Mouse (Mus musculus) liver, embryonic 12.5 days (tissue): ENCODE data around the gene Oprm1. TPM values are rescaled to one million over a fixed set of nuclear protein-coding genes. Genes with fewer than 3 reads are reported as not detected.

Experiments used
- ATAC-seq: fragments of 200-750 bp; cut with Nextera tagmentation; 2 replicates; pipeline ENCODE4 v1.8.0; 2017; ENCODE audit warnings: moderate number of reproducible peaks, mild to moderate bottlenecking, moderate library complexity
- H3K27ac ChIP-seq: fragments of 300-500 bp; sonication (generic); 2 replicates; pipeline ENCODE4 v1.5.1; 2016; ENCODE audit warnings: mild to moderate bottlenecking
- H3K27me3 ChIP-seq: fragments of 300-500 bp; sonication (generic); replicated peaks from 2 replicates; pipeline ENCODE4 v1.6.1; 2016; ENCODE audit warnings: mild to moderate bottlenecking, moderate library complexity
- H3K36me3 ChIP-seq: fragments of 300-500 bp; sonication (generic); 2 replicates; pipeline ENCODE4 v1.6.1; 2016; ENCODE audit warnings: mild to moderate bottlenecking, moderate library complexity
- H3K4me1 ChIP-seq: fragments of 300-500 bp; sonication (generic); 2 replicates; pipeline ENCODE4 v1.6.1; 2016
- H3K4me2 ChIP-seq: fragments of 300-500 bp; sonication (generic); 2 replicates; pipeline ENCODE4 v1.6.1; 2016; ENCODE audit warnings: mild to moderate bottlenecking, moderate library complexity
- H3K4me3 ChIP-seq: fragments of 300-500 bp; sonication (generic); 2 replicates; pipeline ENCODE4 v1.5.1; 2016; ENCODE audit warnings: mild to moderate bottlenecking, moderate library complexity
- H3K9ac ChIP-seq: fragments of 300-500 bp; sonication (generic); 2 replicates; pipeline ENCODE4 v1.6.1; 2016; ENCODE audit warnings: mild to moderate bottlenecking, moderate library complexity
- H3K9me3 ChIP-seq: fragments of 300-500 bp; sonication (generic); replicated peaks from 2 replicates; pipeline ENCODE4 v1.6.1; 2016; ENCODE audit warnings: mild to moderate bottlenecking, moderate library complexity
- WGBS: fragments of 180-500 bp; shearing (Covaris S2); methylation state at CpG from one replicate; pipeline ENCODE4 v1.1.7; 2016; ENCODE audit not compliant: insufficient replicate concordance; 5-methylcytosine and 5-hydroxymethylcytosine counted together
- polyA plus RNA-seq: library from polyadenylated mRNA; unstranded; fragments of >200 nt; fragmentation: Nextera tagmentation; extraction: Ambion mirVana; gene quantifications from 2 replicates; pipeline ENCODE4 v1.2.1, GENCODE M21; 2016

Oprm1 gene
- not detected in 2 replicates for polyA plus RNA-seq

DNA sequence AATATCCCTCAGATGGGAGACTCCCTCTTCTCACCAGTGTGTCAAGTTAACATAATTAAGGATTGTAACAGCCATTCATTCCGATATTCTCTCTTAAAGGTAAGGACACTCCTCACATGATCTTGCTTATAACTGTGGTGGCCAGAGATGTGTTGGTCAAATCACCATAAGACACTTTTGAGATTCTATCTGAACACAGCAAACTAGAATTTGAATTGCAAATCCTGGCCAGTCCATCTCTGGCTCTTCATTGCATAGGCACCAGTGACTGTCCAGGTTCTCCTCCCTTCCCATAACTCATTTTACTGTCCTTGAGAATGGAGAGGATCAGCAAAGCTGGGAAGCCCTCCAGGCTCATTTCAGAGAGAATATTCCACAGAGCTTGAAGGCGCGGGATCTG lies at the start of gene Oprm1:
Gene Oprm1 (plus strand): TSS at position 301 of the 400 bp plus-strand sequence.
- no peak within 1 kb of the TSS for H3K9ac ChIP-seq
- no peaks in the 10 kb centered on the region for H3K36me3 ChIP-seq
- H3K4me1 ChIP-seq: no peaks in the 10 kb centered on the region
- ATAC-seq: no peak
- no peaks in the 10 kb centered on the region for H3K9me3 ChIP-seq
- 68% methylated on average over 3 of the region's 3 CpGs for WGBS
- no peak within 1 kb of the TSS for H3K4me3 ChIP-seq
- no peak within 1 kb of the TSS for H3K27ac ChIP-seq
- no peak within 1 kb of the TSS for H3K4me2 ChIP-seq
- no peaks in the 10 kb centered on the region for H3K27me3 ChIP-seq

- no peak for ATAC-seq
Observed at GRCm38 (mm10) chr10:6717181-6717948, 40.9 kb upstream of the Oprm1 start.

DNA sequence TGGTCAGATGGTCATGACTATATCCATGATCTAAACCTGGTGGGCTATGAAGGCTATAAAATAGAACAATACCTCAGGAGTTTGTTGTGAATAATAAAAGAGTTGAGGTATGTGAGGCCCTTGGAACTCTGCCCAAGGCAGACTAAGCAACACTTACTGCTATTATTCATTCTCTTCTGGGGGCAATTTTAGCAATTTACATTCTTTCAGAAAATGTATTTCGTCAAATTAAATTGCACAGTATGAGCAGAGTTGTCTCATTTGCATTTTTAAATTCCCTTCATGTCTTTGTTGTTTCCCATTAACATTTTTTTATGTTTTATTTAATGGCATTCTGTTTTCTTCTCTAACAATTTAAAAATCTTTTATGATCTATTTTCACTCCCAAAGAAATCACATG lies 34.5 kb upstream of the Oprm1 start:
- 50% methylated on average over 1 of the region's 1 CpGs for WGBS
- Histone ChIP-seq H3K27ac (no peak overlapping the region), H3K4me2 (no peak overlapping the region), H3K9me3 (0 out of 2 replicates have a peak, but pooled peaks cover 7% of the 10 kb centered on the region), H3K36me3 (no peaks in the 10 kb centered on the region), H3K9ac (no peak overlapping the region), H3K4me3 (no peak overlapping the region), H3K4me1 (no peaks in the 10 kb centered on the region), H3K27me3 (no peaks in the 10 kb centered on the region)
- ATAC-seq: no peak

More at GRCm38 (mm10) chr10:6717181-6717948, 40.9 kb upstream of the Oprm1 start:
- Histone ChIP-seq H3K9ac (no peak overlapping the region), H3K4me3 (no peak overlapping the region), H3K9me3 (no peaks in the 10 kb centered on the region), H3K4me2 (no peak overlapping the region), H3K36me3 (no peaks in the 10 kb centered on the region), H3K27ac (no peak overlapping the region), H3K27me3 (no peaks in the 10 kb centered on the region), H3K4me1 (no peaks in the 10 kb centered on the region)
- WGBS: 17% methylated on average over 4 of the region's 4 CpGs

- Histone ChIP-seq H3K9ac (no peak overlapping the region), H3K27ac (no peak overlapping the region), H3K4me1 (no peaks in the 10 kb centered on the region), H3K36me3 (no peaks in the 10 kb centered on the region), H3K9me3 (0 out of 2 replicates have a peak, but pooled peaks cover 7% of the 10 kb centered on the region), H3K4me2 (no peak overlapping the region), H3K27me3 (no peaks in the 10 kb centered on the region), H3K4me3 (no peak overlapping the region)
- 70% methylated on average over 3 of the region's 3 CpGs for WGBS
- ATAC-seq: no peak
Observed at GRCm38 (mm10) chr10:6728469-6728868, 29.8 kb upstream of the Oprm1 start.

- Histone ChIP-seq H3K4me3 (no peak overlapping the region), H3K9ac (no peak overlapping the region), H3K27me3 (no peaks in the 10 kb centered on the region), H3K4me2 (no peak overlapping the region), H3K4me1 (no peaks in the 10 kb centered on the region), H3K9me3 (no peaks in the 10 kb centered on the region), H3K27ac (no peak overlapping the region), H3K36me3 (no peaks in the 10 kb centered on the region)
- no peak for ATAC-seq
- 65% methylated on average over 5 of the region's 5 CpGs for WGBS
Observed at GRCm38 (mm10) chr10:6753375-6753774, 4.9 kb upstream of the Oprm1 start.

DNA sequence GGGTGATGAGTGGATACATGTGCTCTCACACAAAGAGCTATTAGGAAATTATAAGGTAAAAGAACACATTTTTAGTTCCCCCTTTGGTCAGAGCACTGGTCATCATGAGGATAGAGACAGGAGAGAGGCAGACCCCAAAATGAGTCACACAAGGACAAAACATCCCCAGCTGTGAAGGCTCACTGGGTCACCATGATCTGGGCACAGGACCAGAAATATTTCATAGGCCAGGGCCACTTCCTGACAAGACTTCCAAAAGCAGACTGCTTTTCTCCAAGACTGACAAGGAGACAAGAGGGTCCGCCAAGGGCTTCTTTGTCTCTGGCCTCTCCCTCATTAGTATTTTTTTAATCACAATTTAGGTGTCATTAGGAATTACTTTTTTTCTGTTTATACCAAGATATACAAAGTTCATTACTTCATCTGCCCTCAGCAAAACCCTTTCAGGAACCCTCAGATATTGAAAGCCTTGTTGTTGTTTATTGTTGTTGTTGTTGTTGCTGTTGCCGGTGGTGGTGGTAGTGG lies 3.0 kb downstream of the Oprm1 start, which contains the start of gene Gm10945:
Gene Gm10945 (minus strand): TSS at position 475 of the 525 bp plus-strand sequence.
- no peak within 1 kb of the TSS for H3K4me2 ChIP-seq
- H3K4me1 ChIP-seq: no peaks in the 10 kb centered on the region
- 80% methylated on average over 2 of the region's 2 CpGs for WGBS
- no peaks in the 10 kb centered on the region for H3K36me3 ChIP-seq
- no peak for ATAC-seq
- H3K4me3 ChIP-seq: no peak within 1 kb of the TSS
- no peak within 1 kb of the TSS for H3K9ac ChIP-seq
- H3K9me3 ChIP-seq: no peaks in the 10 kb centered on the region
- no peak within 1 kb of the TSS for H3K27ac ChIP-seq
- no peaks in the 10 kb centered on the region for H3K27me3 ChIP-seq

DNA sequence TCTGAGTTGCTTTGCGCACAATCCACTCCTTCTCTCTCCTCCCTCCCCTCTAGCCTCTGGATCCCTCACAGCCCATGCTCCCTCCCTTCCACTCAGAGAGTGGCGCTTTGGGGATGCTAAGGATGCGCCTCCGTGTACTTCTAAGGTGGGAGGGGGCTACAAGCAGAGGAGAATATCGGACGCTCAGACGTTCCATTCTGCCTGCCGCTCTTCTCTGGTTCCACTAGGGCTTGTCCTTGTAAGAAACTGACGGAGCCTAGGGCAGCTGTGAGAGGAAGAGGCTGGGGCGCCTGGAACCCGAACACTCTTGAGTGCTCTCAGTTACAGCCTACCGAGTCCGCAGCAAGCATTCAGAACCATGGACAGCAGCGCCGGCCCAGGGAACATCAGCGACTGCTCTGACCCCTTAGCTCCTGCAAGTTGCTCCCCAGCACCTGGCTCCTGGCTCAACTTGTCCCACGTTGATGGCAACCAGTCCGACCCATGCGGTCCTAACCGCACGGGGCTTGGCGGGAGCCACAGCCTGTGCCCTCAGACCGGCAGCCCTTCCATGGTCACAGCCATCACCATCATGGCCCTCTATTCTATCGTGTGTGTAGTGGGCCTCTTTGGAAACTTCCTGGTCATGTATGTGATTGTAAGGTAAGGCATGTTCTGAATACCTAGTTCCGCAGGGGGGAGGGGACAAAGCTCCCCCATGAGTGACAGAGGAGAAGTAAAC lies 30.4 kb downstream of the Oprm1 start:
- Histone ChIP-seq H3K9ac (no peak overlapping the region), H3K4me2 (no peak overlapping the region), H3K36me3 (no peaks in the 10 kb centered on the region), H3K27me3 (peaks cover 10% of the 10 kb centered on the region), H3K27ac (no peak overlapping the region), H3K9me3 (no peaks in the 10 kb centered on the region), H3K4me3 (no peak overlapping the region), H3K4me1 (no peaks in the 10 kb centered on the region)
- ATAC-seq: no peak
- 5% methylated on average over 25 of the region's 25 CpGs for WGBS

DNA sequence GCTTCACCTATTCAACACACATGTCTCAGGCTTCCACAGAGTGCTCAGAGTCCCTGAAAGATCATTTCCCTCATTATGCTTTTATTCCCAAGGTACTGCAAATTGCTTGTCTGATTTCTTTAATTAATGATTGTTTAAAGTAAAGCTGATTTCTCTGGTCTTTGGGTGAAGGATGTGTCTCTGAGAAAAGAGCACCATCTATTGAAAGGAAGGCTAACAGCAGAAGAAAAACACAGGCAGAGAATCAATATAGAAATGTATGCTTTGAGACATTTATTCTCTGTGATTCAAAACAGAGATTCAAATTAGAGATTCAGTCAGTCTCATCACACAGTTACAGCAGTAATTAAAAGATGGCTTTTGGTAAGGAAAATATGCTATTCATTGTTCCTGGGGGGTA lies 31.9 kb downstream of the Oprm1 start:
- H3K9me3 ChIP-seq: no peaks in the 10 kb centered on the region
- H3K27ac ChIP-seq: no peak overlapping the region
- H3K4me3 ChIP-seq: no peak overlapping the region
- no peak overlapping the region for H3K4me2 ChIP-seq
- H3K36me3 ChIP-seq: no peaks in the 10 kb centered on the region
- no peak for ATAC-seq
- no peak overlapping the region for H3K9ac ChIP-seq
- H3K27me3 ChIP-seq: peaks cover 10% of the 10 kb centered on the region
- H3K4me1 ChIP-seq: no peaks in the 10 kb centered on the region

DNA sequence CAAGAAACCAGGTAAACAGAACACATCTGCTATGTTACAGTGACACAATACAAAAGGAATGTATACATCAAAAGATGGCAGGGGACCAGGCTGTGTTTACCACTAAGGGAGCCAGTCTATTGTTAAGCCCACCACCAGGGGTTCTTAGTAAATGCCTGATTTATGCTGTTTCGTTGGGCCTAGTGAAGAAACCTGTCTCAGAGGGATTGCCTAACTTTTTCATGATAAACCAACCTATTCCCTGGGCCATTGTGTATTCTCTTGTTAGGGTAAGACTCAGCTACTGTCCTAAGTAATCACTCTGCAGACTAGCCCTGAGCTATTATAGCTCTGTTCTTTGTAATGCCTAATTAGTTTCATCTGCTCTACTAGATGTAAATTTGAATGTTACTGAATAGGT lies 62.3 kb downstream of the Oprm1 start:
- Histone ChIP-seq H3K9me3 (no peaks in the 10 kb centered on the region), H3K27me3 (no peaks in the 10 kb centered on the region), H3K4me3 (no peak overlapping the region), H3K36me3 (no peaks in the 10 kb centered on the region), H3K27ac (no peak overlapping the region), H3K9ac (no peak overlapping the region), H3K4me2 (no peak overlapping the region), H3K4me1 (no peaks in the 10 kb centered on the region)
- WGBS: 40% methylated on average over 1 of the region's 1 CpGs
- ATAC-seq: no peak

DNA sequence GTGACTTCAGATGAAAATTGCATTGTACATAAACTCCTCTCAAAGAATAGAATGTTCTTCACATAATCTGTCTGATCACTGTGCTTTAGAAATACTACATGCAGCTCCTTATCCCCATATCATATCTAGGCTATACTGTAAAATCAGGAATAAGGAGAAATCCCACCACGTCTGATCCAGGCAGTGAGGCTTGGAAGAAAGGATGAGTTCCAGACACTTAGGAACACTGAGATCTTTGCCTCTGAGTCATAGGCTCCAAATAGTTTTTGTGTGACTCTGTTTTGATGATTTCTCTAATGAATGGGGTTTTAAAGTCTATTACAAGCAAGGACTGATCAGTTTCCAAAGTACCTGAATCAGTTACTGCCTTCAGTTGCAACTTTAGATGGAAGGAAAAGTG lies 83.9 kb downstream of the Oprm1 start:
- H3K27ac ChIP-seq: no peak overlapping the region
- H3K4me1 ChIP-seq: no peaks in the 10 kb centered on the region
- no peak overlapping the region for H3K4me3 ChIP-seq
- 50% methylated on average over 1 of the region's 1 CpGs for WGBS
- H3K36me3 ChIP-seq: no peaks in the 10 kb centered on the region
- no peaks in the 10 kb centered on the region for H3K9me3 ChIP-seq
- H3K9ac ChIP-seq: no peak overlapping the region
- H3K4me2 ChIP-seq: no peak overlapping the region
- H3K27me3 ChIP-seq: no peaks in the 10 kb centered on the region
- no peak for ATAC-seq

DNA sequence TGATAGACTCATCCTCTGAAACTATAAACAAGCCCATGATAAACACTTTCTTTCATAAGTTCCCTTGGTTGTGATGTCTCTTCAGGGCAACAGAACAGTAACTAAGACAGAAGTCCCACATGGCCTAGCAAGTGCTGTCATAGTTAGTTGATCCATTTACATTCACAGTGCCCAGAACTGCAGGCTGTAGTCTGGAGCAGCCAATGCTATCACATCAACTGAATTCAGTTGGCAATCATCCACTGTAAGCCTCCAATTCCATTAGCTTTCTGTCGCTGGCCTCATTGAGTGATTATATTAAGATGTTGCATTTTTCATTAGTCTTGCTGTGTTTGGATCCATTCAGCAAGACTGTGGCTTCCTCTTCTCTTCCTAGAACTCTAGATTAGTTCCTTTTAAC lies 88.0 kb downstream of the Oprm1 start:
- H3K4me2 ChIP-seq: no peak overlapping the region
- H3K27ac ChIP-seq: no peak overlapping the region
- no peaks in the 10 kb centered on the region for H3K36me3 ChIP-seq
- WGBS: 77% methylated on average over 1 of the region's 1 CpGs
- no peaks in the 10 kb centered on the region for H3K4me1 ChIP-seq
- no peak overlapping the region for H3K4me3 ChIP-seq
- no peak for ATAC-seq
- no peak overlapping the region for H3K9ac ChIP-seq
- no peaks in the 10 kb centered on the region for H3K9me3 ChIP-seq
- no peaks in the 10 kb centered on the region for H3K27me3 ChIP-seq

DNA sequence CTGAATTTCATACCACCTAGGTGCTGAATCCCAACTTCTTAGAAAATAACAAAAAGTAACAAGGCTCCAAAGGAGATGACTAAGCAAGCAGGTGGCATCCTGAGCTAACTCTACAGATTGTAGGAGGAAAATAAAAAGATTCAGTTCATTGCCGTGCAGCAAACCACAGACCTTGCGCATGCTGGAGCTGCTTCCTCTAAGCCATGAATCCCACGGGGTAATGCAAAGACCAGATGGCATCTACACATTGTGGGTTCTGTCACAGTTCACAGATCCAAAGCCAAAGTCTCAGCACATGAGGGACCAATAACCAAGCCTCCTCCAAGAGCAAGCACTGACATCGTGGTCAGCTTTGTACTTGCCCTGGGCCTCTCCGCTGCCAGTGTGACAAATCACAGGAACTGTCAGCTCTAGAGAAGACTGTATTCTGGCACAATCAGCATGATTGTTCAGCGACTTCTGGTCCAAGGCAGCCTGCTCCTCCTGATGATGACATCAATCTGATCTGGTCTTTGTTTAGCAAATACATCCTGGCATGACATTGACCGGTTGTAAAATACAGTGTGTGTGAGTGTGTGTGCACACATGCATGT lies 90.0 kb downstream of the Oprm1 start:
- no peaks in the 10 kb centered on the region for H3K4me1 ChIP-seq
- no peaks in the 10 kb centered on the region for H3K36me3 ChIP-seq
- H3K4me2 ChIP-seq: no peak overlapping the region
- H3K4me3 ChIP-seq: no peak overlapping the region
- no peaks in the 10 kb centered on the region for H3K9me3 ChIP-seq
- H3K27me3 ChIP-seq: no peaks in the 10 kb centered on the region
- no peak for ATAC-seq
- no peak overlapping the region for H3K27ac ChIP-seq
- no peak overlapping the region for H3K9ac ChIP-seq
- WGBS: 53% methylated on average over 7 of the region's 7 CpGs
